In genomic region chr5:139427989-139428388, GRCm38 (mm10) we compare ENCODE assay signal across 15 mouse cellular contexts. TPM values are rescaled to one million over a fixed set of nuclear protein-coding genes. Genes with fewer than 3 reads are reported as not detected.
DNase-seq lines count a peak whose midpoint lies in the region; ATAC-seq and TF ChIP-seq lines count a peak whose summit lies in the region.
"Had no signal": no experiment of that assay in that cellular context is flagged by ENCODE, and none has a peak within 500 bp of the region (broad histone marks: within the 10 kb centered on the region; RNA-seq: fewer than 3 reads in every experiment).

No protein-coding gene starts in this region.

- no peaks in the 10 kb centered on the region for H3K9me3 ChIP-seq in limb, embryonic 14.5 days (ENCODE audit: control insufficient read depth, low read length)
- no peaks in the 10 kb centered on the region for H3K9me3 ChIP-seq in limb, embryonic 10.5 days (replicated peaks)
- H3K9me3 ChIP-seq: hindbrain, embryonic 13.5 days had no signal

- DNase-seq in cerebellum, postnatal 14 days = peak; percentile 80 to 83
- DNase-seq in cerebellum, adult 11 months = no peak
- DNase-seq in limb, embryonic 14.5 days (ENCODE audit: low spot score) = peak; percentile 25
- no peak for DNase-seq in limb, embryonic 10.5 days (ENCODE audit: low spot score)
- DNase-seq in heart, postnatal 36 days = peak; percentile 47 to 60
- no peak for DNase-seq in right cerebral cortex, postnatal 25 days
- DNase-seq: adrenal gland, adult 8-10 months; gastrocnemius, postnatal 36 days; kidney, adult 11 months; kidney, postnatal 36 days; liver; right cerebral cortex, adult 18-20 months had no signal

- intact Hi-C loops in heart, postnatal 36 days (cut with DNase I) = no loop called here

- H3K36me3 ChIP-seq in limb, embryonic 14.5 days (ENCODE audit: control insufficient read depth, insufficient read depth, low read length) = no peaks in the 10 kb centered on the region; the same call in 1 of the 2 replicates
- peaks cover 10% of the 10 kb centered on the region; the same call in 1 of the 2 replicates for H3K36me3 ChIP-seq in limb, embryonic 10.5 days
- H3K36me3 ChIP-seq: hindbrain, embryonic 13.5 days had no signal

- no peak overlapping the region for H3K4me2 ChIP-seq in limb, embryonic 14.5 days (replicated peaks; ENCODE audit: low read depth, low read length, severe bottlenecking)
- H3K4me2 ChIP-seq: hindbrain, embryonic 13.5 days had no signal

- ATAC-seq in limb, embryonic 14.5 days (ENCODE audit: low FRiP score, low read depth) = no peak
- ATAC-seq in megakaryocyte progenitor cell, adult 5-6 weeks (replicated peaks; ENCODE audit: poor library complexity) = peak; percentile 56
- ATAC-seq in erythroblast, adult 5-6 weeks (replicated peaks; ENCODE audit: low FRiP score, poor library complexity, severe bottlenecking) = no peak

- no peak for TF ChIP-seq POLR2A in limb, embryonic 14.5 days (IDR thresholded peaks at IDR 0.05; ENCODE audit: borderline replicate concordance, extremely low read depth, insufficient read depth, insufficient read length)

- H3K27ac ChIP-seq in limb, embryonic 14.5 days (replicated peaks; ENCODE audit: low read depth, low read length) = no peak overlapping the region
- no peak overlapping the region for H3K27ac ChIP-seq in limb, embryonic 10.5 days
- H3K27ac ChIP-seq: hindbrain, embryonic 13.5 days had no signal

- peaks cover 27% of the 10 kb centered on the region for H3K4me1 ChIP-seq in limb, embryonic 14.5 days (ENCODE audit: control insufficient read depth, insufficient read depth, low read length)
- peaks cover 40% of the 10 kb centered on the region for H3K4me1 ChIP-seq in limb, embryonic 10.5 days

- WGBS in limb, embryonic 14.5 days = 73% methylated on average over 9 of the region's 9 CpGs
- 92% methylated on average over 9 of the region's 9 CpGs for WGBS in limb, embryonic 10.5 days

- no peak overlapping the region for H3K4me3 ChIP-seq in limb, embryonic 14.5 days (replicated peaks; ENCODE audit: low read length)
- H3K4me3 ChIP-seq in limb, embryonic 10.5 days = no peak overlapping the region
- H3K4me3 ChIP-seq: hindbrain, embryonic 13.5 days had no signal

- no peaks in the 10 kb centered on the region for H3K27me3 ChIP-seq in limb, embryonic 14.5 days (ENCODE audit: control insufficient read depth, insufficient read depth, low read length)
- H3K27me3 ChIP-seq in limb, embryonic 10.5 days (ENCODE audit: low read depth, poor library complexity, severe bottlenecking) = no peaks in the 10 kb centered on the region
- H3K27me3 ChIP-seq: hindbrain, embryonic 13.5 days had no signal

- no peak overlapping the region for H3K9ac ChIP-seq in limb, embryonic 14.5 days (ENCODE audit: low read depth, low read length, severe bottlenecking)
- H3K9ac ChIP-seq: hindbrain, embryonic 13.5 days had no signal

RNA-seq across cellular contexts. Expression of gene Gper1, which starts 5.0 kb away (rescaled TPM):
- 4.7 and 5.7 TPM in 2 replicates for polyA plus RNA-seq in limb, embryonic 14.5 days (2012; rRNA removed)
- polyA plus RNA-seq in limb, embryonic 14.5 days (2014; fragmentation: Nextera tagmentation; extraction: Ambion mirVana) = 6.4 and 6.7 TPM in 2 replicates
- polyA plus RNA-seq in limb, embryonic 10.5 days (2016; fragmentation: Nextera tagmentation; extraction: Ambion mirVana) = 0.19 and 0.39 TPM in 2 replicates
- 1 to 10 TPM; 1.7 to 2.0 TPM for total RNA-seq in heart, postnatal 36 days (2021)
- not detected in 2 replicates for total RNA-seq in megakaryocyte progenitor cell, adult 5-6 weeks (2015)
- not detected in 2 replicates for total RNA-seq in megakaryocyte progenitor cell, adult 5-6 weeks (2017)
- not detected in 2 replicates for total RNA-seq in erythroblast, adult 5-6 weeks (2015; ENCODE audit: low replicate concordance)
- total RNA-seq in erythroblast, adult 5-6 weeks (2017; ENCODE audit: low replicate concordance) = not detected in 2 replicates

RNA-seq across cellular contexts. Expression of gene C130050O18Rik, which starts 22.9 kb away (rescaled TPM):
- 9.1 and 10.6 TPM in 2 replicates for polyA plus RNA-seq in limb, embryonic 14.5 days (2012; rRNA removed)
- 6.4 and 7.5 TPM in 2 replicates for polyA plus RNA-seq in limb, embryonic 14.5 days (2014; fragmentation: Nextera tagmentation; extraction: Ambion mirVana)
- polyA plus RNA-seq in limb, embryonic 10.5 days (2016; fragmentation: Nextera tagmentation; extraction: Ambion mirVana) = 0.16 and 0.56 TPM in 2 replicates
- total RNA-seq in heart, postnatal 36 days (2021) = under 1 TPM; 0.62 to 0.64 TPM
- total RNA-seq in megakaryocyte progenitor cell, adult 5-6 weeks (2015) = 1.8 and 2.3 TPM in 2 replicates
- total RNA-seq in megakaryocyte progenitor cell, adult 5-6 weeks (2017) = 1.3 and 2.1 TPM in 2 replicates
- total RNA-seq in erythroblast, adult 5-6 weeks (2015; ENCODE audit: low replicate concordance) = 1.9 and 2.1 TPM in 2 replicates
- 2.9 and 4.3 TPM in 2 replicates for total RNA-seq in erythroblast, adult 5-6 weeks (2017; ENCODE audit: low replicate concordance)

RNA-seq across cellular contexts. Expression of gene 3110082I17Rik, which starts 32.3 kb away (rescaled TPM):
- polyA plus RNA-seq in limb, embryonic 14.5 days (2012; rRNA removed) = 23.2 and 25.2 TPM in 2 replicates
- 27.9 and 29.9 TPM in 2 replicates for polyA plus RNA-seq in limb, embryonic 14.5 days (2014; fragmentation: Nextera tagmentation; extraction: Ambion mirVana)
- polyA plus RNA-seq in limb, embryonic 10.5 days (2016; fragmentation: Nextera tagmentation; extraction: Ambion mirVana) = 51.6 and 60.2 TPM in 2 replicates
- 1 to 10 TPM; 4.7 to 5.5 TPM for total RNA-seq in heart, postnatal 36 days (2021)
- total RNA-seq in megakaryocyte progenitor cell, adult 5-6 weeks (2015) = 20.7 and 26.2 TPM in 2 replicates
- total RNA-seq in megakaryocyte progenitor cell, adult 5-6 weeks (2017) = 60.9 and 69.2 TPM in 2 replicates
- 1.3 and 8.6 TPM in 2 replicates for total RNA-seq in erythroblast, adult 5-6 weeks (2015; ENCODE audit: low replicate concordance)
- total RNA-seq in erythroblast, adult 5-6 weeks (2017; ENCODE audit: low replicate concordance) = 2.8 and 4.0 TPM in 2 replicates

RNA-seq across cellular contexts. Expression of gene Gpr146, which starts 50.5 kb away (rescaled TPM):
- 1.9 and 2.4 TPM in 2 replicates for polyA plus RNA-seq in limb, embryonic 14.5 days (2012; rRNA removed)
- 2.3 and 2.5 TPM in 2 replicates for polyA plus RNA-seq in limb, embryonic 14.5 days (2014; fragmentation: Nextera tagmentation; extraction: Ambion mirVana)
- polyA plus RNA-seq in limb, embryonic 10.5 days (2016; fragmentation: Nextera tagmentation; extraction: Ambion mirVana) = 2.2 and 2.3 TPM in 2 replicates
- 10 to 100 TPM; 43.6 to 56.2 TPM for total RNA-seq in heart, postnatal 36 days (2021)
- total RNA-seq in megakaryocyte progenitor cell, adult 5-6 weeks (2015) = 6.0 and 6.3 TPM in 2 replicates
- 5.7 and 6.7 TPM in 2 replicates for total RNA-seq in megakaryocyte progenitor cell, adult 5-6 weeks (2017)
- 27.3 and 37.2 TPM in 2 replicates for total RNA-seq in erythroblast, adult 5-6 weeks (2015; ENCODE audit: low replicate concordance)
- 49.4 and 58.3 TPM in 2 replicates for total RNA-seq in erythroblast, adult 5-6 weeks (2017; ENCODE audit: low replicate concordance)

RNA-seq across cellular contexts. Expression of gene Zfand2a, which starts 56.4 kb away (rescaled TPM):
- polyA plus RNA-seq in limb, embryonic 14.5 days (2012; rRNA removed) = 16.4 and 17.3 TPM in 2 replicates
- polyA plus RNA-seq in limb, embryonic 14.5 days (2014; fragmentation: Nextera tagmentation; extraction: Ambion mirVana) = 6.2 and 6.8 TPM in 2 replicates
- polyA plus RNA-seq in limb, embryonic 10.5 days (2016; fragmentation: Nextera tagmentation; extraction: Ambion mirVana) = 12.5 and 12.8 TPM in 2 replicates
- total RNA-seq in heart, postnatal 36 days (2021) = 10 to 100 TPM; 14.0 to 17.9 TPM
- 15.8 and 18.8 TPM in 2 replicates for total RNA-seq in megakaryocyte progenitor cell, adult 5-6 weeks (2015)
- 11.1 and 20.2 TPM in 2 replicates for total RNA-seq in megakaryocyte progenitor cell, adult 5-6 weeks (2017)
- 2.3 and 2.9 TPM in 2 replicates for total RNA-seq in erythroblast, adult 5-6 weeks (2015; ENCODE audit: low replicate concordance)
- total RNA-seq in erythroblast, adult 5-6 weeks (2017; ENCODE audit: low replicate concordance) = 3.4 and 5.4 TPM in 2 replicates

Comparison
In these comparisons a context has a peak if more than half of its experiments do, and no peak if none do; other contexts are left out.
1. DNase-seq: peak in cerebellum, postnatal 14 days (2 of 2), limb, embryonic 14.5 days (single experiment) and heart, postnatal 36 days (2 of 2); none in cerebellum, adult 11 months (single experiment), limb, embryonic 10.5 days (single experiment) and right cerebral cortex, postnatal 25 days (single experiment).